Mouse (Mus musculus) ES-CJ7 (cell line): ENCODE data around the gene Ostm1.

Experiments
- DNase-seq: peaks from one replicate; pipeline ENCODE4 v3.0.0; 2011; ENCODE audit warnings: low read depth, low spot score

The Ostm1 gene

DNA sequence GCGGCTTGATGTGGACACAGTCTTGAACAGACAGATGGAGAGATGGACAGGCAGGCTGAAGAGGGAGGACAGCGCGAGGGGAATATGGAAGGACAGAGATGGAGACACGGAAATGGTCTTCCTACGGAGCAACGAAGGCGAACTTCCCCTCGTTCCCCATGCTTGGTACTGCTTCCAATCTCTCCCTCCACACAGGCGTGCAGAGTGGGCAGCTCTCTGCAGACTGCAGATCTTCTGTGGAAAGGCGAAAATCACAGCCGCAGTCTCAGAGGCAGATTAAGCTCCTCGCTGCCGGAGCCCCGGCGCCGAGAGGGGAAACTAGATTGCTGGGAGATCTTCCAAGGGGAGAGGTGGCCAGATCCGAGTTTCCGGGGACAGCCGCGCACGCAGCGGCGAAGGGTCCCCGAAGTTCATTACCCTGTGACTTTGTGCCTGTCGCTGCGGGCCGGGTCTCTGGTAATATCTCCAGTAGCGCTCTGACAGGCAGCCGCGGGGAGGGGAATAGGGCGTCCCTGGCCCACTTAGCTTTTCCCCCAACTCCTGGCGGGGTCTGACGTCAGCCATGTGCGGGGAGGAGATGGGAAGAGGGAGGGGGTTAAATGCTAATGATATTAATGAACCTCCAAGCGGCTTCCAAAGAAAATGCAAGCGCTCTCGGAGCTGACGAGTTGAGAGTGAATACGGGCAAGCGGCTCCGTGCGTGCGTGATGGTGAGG, at the start of gene Ostm1, which contains the start of gene Nr2e1:
Gene Ostm1 (plus strand): TSS at position 666 of the 716 bp plus-strand sequence.
Gene Nr2e1 (minus strand): TSS at position 476 of the 716 bp plus-strand sequence.
- peak; percentile 84 for DNase-seq

DNA sequence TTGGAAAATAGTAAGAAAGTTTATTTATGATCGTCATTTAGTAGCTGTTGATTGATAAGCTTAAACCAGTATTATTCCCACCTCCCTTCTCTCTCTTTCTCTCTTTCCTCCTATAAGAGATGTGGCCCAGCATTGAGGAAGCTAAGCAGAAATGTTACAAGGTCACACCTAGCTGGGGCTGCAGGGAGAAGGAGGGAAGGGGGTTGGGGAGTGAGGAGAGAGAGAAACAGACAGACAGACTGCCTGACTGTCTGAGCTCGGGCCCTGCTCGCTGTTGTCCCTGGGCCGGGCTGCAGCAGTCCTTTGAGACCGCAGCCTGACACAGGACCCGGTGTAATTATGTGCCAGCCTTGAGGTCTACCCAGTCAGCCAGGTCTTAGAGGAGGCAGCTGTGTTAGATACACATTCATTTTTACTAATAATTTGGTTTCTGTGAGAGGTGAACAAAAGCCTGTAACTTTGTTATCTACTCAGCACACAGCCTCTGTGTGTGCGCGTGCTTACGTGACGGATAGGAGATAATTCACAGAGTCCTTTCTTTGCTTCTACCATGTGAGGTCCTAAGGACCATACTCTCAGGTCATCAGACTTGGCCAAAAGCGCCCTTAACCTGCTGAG, 49.7 kb upstream of the Ostm1 start:
- DNase-seq, result no peak

GRCm38 (mm10) chr10:42537571-42538316, 45.9 kb upstream of the Ostm1 start:
- no peak for DNase-seq

DNA sequence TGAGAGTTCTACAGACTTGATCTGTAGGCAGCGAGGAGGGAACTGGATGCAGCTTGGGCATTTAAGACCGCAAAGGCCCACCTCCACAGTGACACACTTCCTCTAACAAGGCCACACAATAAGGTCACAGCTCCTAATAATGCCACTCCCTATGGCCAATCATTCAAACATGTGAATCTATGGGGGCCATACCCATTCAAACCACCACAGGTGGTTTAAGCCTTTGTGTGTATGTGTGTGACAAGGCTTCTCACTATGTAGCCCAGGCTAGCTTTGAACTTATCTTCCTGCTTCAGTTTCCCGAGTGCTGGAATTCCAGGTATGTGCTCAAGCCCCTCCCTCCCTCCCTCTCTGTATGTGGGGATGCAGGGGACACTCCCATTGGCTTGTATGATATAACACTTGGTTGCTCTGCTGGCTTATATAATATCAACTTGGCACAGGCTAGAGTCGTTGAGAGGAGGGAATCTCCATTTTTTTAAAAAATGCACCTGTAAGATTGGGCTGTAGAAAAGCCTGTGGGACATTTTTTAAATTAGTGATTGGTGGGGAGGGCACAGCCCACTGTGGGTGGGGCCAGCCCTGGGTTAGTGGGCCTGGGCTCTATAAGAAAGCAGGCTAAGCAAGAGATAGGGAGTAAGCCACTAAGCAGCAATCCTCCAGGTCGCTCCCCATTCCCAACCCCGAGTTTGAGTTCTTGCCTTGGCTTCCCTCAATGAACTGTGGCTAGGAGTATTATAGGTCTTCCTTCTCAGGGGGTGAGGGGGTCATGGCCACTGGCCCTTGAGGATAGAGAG, 37.7 kb upstream of the Ostm1 start:
- DNase-seq, result peak; percentile 18

- peak; percentile 38 for DNase-seq
Measured at GRCm38 (mm10) chr10:42546507-42546906, 37.1 kb upstream of the Ostm1 start.

- no peak for DNase-seq
Measured at GRCm38 (mm10) chr10:42559581-42560200, 23.9 kb upstream of the Ostm1 start.

- DNase-seq, result peak; percentile 91
Measured at GRCm38 (mm10) chr10:42562272-42562671, 21.4 kb upstream of the Ostm1 start.

- no peak for DNase-seq
Measured at GRCm38 (mm10) chr10:42572567-42572966, 11.1 kb upstream of the Ostm1 start.

DNA sequence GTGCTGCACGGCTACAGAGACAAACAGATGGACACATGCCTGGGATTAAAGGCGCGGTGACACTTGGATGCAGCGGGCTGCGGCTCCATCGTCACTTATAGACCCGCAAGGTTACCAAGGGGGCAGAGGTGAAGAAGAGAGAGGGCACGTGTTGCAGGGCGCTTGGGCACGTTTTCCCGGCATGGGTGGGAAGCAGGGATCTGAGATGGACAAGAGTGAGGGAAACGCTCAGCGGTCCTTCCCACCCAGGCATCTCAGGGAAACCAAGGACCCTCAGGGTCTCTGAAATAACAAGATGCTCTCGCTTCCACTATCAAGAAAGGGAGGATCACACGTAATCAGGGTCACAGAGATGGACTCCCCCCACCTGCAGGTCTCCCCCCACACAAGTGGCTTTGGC, 10.7 kb upstream of the Ostm1 start:
- no peak for DNase-seq

DNA sequence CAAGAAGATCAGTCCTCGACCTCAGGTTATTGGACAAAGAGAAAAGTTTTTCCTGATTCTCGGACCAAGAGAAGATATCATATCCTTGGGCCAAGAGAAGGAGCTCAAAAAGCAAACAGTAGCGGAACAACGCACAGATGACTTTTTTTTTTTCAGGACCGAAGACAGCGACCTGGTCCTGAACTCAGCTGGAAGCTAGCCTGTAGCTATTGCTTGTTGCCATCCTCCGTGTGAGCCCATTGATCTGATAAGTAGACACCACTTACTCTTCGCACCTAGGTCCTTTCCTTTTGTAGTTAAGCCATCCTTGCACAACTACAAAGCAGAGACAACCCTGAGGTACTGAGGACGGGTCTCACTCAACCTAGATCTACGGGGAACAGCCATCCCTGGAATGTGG, 9.0 kb upstream of the Ostm1 start:
- DNase-seq, result peak; percentile 88

DNA sequence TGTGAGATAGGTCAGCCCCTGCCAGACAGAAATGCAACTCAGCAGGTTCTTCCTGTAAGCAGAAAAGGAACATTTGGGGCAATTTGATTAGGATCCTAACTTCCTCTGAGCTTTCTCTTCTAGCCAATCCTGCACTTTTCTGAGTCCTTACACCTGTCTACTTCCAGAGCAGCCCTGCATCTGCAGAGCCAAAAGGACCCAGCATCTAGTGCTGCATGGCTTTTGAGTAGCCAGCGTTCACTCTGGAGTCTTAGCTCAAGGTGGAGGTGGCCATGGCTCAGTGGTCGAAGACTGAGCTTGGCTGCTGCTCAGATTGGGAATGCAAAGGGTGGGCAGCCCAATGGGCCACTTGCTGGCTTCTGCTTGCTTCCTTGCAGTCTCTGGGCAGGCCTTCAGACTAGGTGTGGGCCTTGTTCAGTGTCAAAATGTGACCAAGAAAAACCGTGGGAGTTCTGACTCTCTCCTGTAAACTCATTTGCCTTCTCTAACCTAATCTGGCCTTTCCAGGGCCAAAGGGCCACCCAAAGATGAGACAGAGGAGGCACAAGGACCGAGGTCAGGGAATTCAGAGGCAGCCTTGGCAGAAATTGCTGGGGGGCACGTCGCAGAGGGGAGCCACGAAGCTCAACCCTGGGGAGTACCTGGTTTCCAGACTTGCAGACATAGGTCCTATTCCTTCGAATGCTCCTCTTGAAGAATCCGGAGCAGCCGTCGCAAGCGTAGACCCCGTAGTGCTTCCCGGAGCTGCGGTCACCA, 5.9 kb upstream of the Ostm1 start:
- no peak for DNase-seq

- no peak for DNase-seq
Measured at GRCm38 (mm10) chr10:42578281-42578675, 5.3 kb upstream of the Ostm1 start.

GRCm38 (mm10) chr10:42578698-42579474, 4.7 kb upstream of the Ostm1 start:
- no peak for DNase-seq

DNA sequence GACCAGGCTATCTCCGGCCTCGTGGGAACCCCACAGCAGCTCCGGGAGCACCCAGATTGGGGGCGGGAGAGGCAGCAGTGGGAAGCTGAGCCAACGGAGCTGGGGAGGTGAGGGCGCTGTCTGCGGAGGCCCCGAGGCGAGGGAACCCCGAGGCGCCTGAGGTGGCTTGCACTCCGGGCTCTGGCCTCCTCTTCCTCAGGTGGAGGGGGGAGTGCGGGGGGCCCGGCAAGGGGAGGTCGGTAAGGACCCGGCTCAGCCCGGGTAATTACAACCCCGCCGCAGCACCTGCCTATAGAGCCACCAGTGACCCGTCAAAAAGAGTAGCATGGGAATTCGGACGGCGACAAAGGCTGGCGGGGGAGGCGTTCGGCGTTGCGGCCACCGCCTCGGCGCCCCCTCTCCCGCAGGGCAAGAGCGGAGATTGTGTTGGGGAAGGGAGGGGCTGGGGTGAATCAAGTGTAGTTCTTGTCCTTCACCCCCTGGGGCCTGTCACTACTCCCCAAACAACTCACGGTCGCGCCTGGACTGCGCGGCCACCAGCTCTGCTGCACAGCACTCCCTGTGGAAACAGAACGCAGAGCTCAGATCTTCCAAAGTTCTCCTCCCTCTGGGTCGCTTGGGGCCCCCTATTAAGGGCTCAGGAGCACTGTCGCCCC, 4.0 kb upstream of the Ostm1 start:
- peak; percentile 53 for DNase-seq

GRCm38 (mm10) chr10:42580131-42580950, 3.3 kb upstream of the Ostm1 start:
- peak; percentile 75 for DNase-seq

GRCm38 (mm10) chr10:42580951-42581277, 2.7 kb upstream of the Ostm1 start:
- DNase-seq, result no peak

DNA sequence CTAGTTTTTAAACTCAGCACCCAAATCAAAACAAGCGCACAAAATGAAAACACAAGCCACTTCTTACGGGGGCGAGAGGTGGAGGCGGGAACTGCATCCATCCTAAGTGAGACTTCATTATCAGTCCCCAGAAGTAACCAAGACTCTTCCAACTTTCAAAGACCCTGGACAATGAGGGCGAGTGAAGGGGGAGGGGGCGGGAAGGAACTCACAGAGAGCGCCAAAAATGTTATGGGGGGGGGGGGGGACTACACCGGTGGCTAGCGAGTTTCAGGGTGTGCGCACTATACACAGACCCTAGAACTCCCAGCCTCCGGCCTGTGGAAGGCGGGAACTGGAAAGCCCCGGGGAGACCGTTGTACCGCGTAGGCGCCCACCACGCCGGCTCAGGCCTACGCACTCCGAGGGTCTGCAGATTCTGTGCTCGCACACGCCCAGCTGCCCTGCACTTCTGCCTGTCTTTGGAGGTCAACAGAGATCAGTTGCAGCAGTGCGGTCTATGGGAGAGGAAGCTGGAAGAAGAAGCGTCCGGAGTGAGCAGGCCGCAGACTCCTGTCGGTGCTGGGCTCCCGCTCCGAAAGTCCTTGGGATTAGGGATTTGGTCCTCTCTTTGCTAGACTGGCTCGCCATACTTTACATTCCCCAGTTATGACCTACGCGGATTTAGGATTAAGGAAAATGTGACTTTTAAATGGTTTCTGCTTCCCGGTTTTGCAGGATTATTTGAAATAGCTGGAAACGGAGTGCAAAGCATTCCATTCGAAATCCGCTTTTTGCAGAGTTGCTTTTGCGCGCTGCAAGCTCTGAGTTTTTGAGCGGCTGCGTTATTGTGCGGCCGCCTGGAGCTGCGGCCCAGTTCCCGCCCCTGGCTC, 1.7 kb upstream of the Ostm1 start:
- peak; percentile 65 for DNase-seq
